Mouse (Mus musculus): Measurements from ENCODE around the gene Hyls1. TPM values are rescaled to one million over a fixed set of nuclear protein-coding genes. Genes with fewer than 3 reads are reported as not detected.

The Hyls1 gene
- total RNA-seq, 2 experiments from 2014 or later: 7.3 to 8.0 TPM

DNA sequence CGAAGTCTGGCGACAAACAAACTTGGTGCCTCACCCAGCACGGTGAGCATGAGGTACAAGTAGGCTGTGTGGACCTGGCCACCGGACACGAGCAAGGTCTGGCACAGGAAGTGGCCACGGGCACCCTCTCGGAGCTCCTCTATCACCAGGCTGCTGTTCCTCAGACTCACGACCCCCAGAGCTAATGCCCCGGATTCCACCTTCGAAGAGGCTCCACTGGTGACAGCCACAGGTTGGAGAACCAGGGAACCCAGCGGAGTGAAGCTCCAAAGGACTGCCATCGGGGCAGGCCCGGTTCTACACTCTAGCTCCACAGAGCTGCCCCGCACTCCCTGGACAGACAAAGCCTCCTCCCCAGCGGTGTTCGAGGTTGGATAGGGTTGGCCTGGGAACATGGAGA lies 53.5 kb downstream of the Hyls1 start:
- DNase-seq (ENCODE audit: low spot score in 2 of 2): no peak
- intact Hi-C loops (cut with DNase I): no loop called here

DNA sequence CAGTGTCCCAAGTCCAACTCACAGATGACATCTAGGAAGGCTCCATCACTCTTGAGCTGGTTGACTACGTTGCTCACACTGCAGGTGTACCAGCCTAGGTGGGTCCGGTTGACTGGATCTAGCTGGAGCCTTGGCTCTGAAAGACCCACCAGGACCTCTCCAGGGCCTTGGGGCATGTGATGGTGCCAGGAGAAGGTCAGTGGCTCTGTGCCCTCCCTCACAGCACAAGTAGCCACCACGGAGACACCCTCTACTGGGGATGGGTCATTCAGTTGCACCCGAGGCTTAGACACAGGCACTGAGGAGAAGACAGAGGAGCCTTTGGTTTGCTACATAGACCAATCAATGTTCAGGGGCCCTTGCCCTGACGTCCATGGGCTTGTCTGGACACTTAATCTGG lies 54.0 kb downstream of the Hyls1 start:
- intact Hi-C loops (cut with DNase I): no loop called here
- no peak for DNase-seq (ENCODE audit: low spot score in 2 of 2)

DNA sequence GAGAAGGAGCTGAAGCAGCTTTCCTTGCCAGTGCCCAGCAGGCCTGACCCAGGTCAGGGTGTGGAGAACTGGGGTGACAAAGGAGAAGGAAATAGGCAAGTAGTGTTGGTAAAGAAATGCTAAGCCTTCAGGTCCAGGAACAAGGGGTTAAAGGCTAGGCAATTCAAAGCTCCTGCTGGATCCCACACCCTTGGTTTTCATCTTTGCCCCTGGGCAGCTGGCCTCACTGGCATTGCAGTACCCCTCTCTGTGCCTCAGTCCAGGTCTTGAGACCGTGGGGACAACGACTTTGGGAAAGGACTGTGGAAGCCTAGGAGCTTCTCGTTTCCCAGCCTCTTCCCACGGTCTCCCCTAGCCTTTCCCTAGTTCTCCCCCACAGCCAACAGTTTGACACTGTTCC lies 56.3 kb downstream of the Hyls1 start:
- intact Hi-C loops (cut with DNase I): no loop called here

More for the DNA sequence above, 56.3 kb downstream of the Hyls1 start:
- DNase-seq (ENCODE audit: low spot score in 2 of 2): no peak

Other genes with a start within 250 kb of the Hyls1 start
- 1 to 10 TPM; 8.0 to 9.1 TPM for gene Cdon, start 149.3 kb downstream of the Hyls1 start, total RNA-seq (2021)
- not detected for gene Gm1113, start 52.1 kb downstream of the Hyls1 start, total RNA-seq (2021)
- 10 to 100 TPM; 14.2 to 16.4 TPM for gene Ddx25, start 11.9 kb downstream of the Hyls1 start, total RNA-seq (2021)
- 10 to 100 TPM in 1 of 2 experiments, 1 to 10 TPM in 1; 10.0 to 12.7 TPM for gene Pus3, start 11.8 kb downstream of the Hyls1 start, total RNA-seq (2021)
- 1 to 10 TPM in 1 of 2 experiments, under 1 TPM in 1; 0.95 to 1.1 TPM for gene Pate2, start 114 bp downstream of the Hyls1 start, total RNA-seq (2021)
- gene Pate4, start 41.5 kb upstream of the Hyls1 start, total RNA-seq (2021): not detected
- not detected for gene Pate3, start 77.8 kb upstream of the Hyls1 start, total RNA-seq (2021)
- gene Pate1, start 117.0 kb upstream of the Hyls1 start, total RNA-seq (2021): not detected
- gene Gm17677, start 170.7 kb upstream of the Hyls1 start, total RNA-seq (2021): not detected
- not detected for gene Gm17727, start 207.7 kb upstream of the Hyls1 start, total RNA-seq (2021)
- gene Gm27235, start 219.7 kb upstream of the Hyls1 start, total RNA-seq (2021): not detected
- not detected for gene D730048I06Rik, start 219.7 kb upstream of the Hyls1 start, total RNA-seq (2021)

All from left cerebral cortex, postnatal 36 days (tissue).